Mouse (Mus musculus) CH12.LX (cell line): Measurements from ENCODE around the gene Nup160. TPM values are rescaled to one million over a fixed set of nuclear protein-coding genes. Genes with fewer than 3 reads are reported as not detected.

Experiments used
- DNase-seq: peaks from one replicate; pipeline ENCODE4 v3.0.0-alpha.2; 2013; ENCODE audit errors: extremely low read depth
- H3K27ac ChIP-seq: 2 replicates; pipeline ENCODE4 v1.5.1; 2012; ENCODE audit warnings: low read depth, mild to moderate bottlenecking, control low read depth, moderate library complexity; ENCODE audit not compliant: insufficient read depth
- H3K27me3 ChIP-seq: replicated peaks from 2 replicates; pipeline ENCODE3; 2012; ENCODE audit warnings: inconsistent platforms
- H3K36me3 ChIP-seq, 2 experiments: replicated peaks in 1 of 2; 2 replicates each; pipeline versions ENCODE3 to v1.6.1; 2012; ENCODE audit warnings: inconsistent platforms in 1 of 2, low read length in 1 of 2, mild to moderate bottlenecking in 1 of 2, mixed read lengths in 1 of 2, moderate library complexity in 1 of 2; ENCODE audit not compliant: control insufficient read depth in 1 of 2, insufficient read depth in 1 of 2
- H3K4me1 ChIP-seq, 2 experiments: 2 replicates each; pipeline ENCODE4 v1.6.1; 2012; ENCODE audit warnings: inconsistent platforms in 1 of 2, moderate library complexity in 1 of 2; ENCODE audit not compliant: insufficient read depth in 2 of 2, control insufficient read depth in 1 of 2
- H3K4me2 ChIP-seq: 2 replicates; pipeline ENCODE4 v1.6.1; 2012; ENCODE audit warnings: low read depth, mild to moderate bottlenecking, control low read depth; ENCODE audit not compliant: poor library complexity, insufficient read depth, severe bottlenecking
- H3K4me3 ChIP-seq, 3 experiments: fragments of 150-350 bp in 1 of 3; sonication (generic) in 1 of 3; replicated peaks in 1 of 3; 2 replicates each; pipeline versions ENCODE3 to v1.5.1; 2011 to 2012; ENCODE audit warnings: low read depth in 2 of 3, low read length in 2 of 3, mild to moderate bottlenecking in 2 of 3, moderate library complexity in 2 of 3, control low read depth in 1 of 3, improper control_type of control experiment in 1 of 3, inconsistent platforms in 1 of 3, mixed read lengths in 1 of 3; ENCODE audit not compliant: poor library complexity in 1 of 3
- H3K79me2 ChIP-seq: replicated peaks from 2 replicates; pipeline ENCODE4 v1.6.1; 2012; ENCODE audit warnings: mild to moderate bottlenecking, moderate library complexity; ENCODE audit not compliant: control insufficient read depth, poor library complexity, insufficient read depth, severe bottlenecking; ENCODE audit errors: extremely low read depth
- H3K9ac ChIP-seq: 2 replicates; pipeline ENCODE4 v1.6.1; 2012; ENCODE audit warnings: low read depth, mild to moderate bottlenecking, control low read depth, moderate library complexity; ENCODE audit not compliant: insufficient read depth
- H3K9me3 ChIP-seq: replicated peaks from 2 replicates; pipeline ENCODE3; 2012; ENCODE audit warnings: low read length, inconsistent platforms, mixed read lengths
- BHLHE40 ChIP-seq: IDR thresholded peaks from 2 replicates; pipeline ENCODE4 v1.6.1; 2011; ENCODE audit warnings: mild to moderate bottlenecking, low read depth, low read length, improper control_type of control experiment
- CHD1 ChIP-seq: IDR thresholded peaks from 2 replicates; pipeline ENCODE4 v1.6.1; 2012; ENCODE audit warnings: low read depth, low read length, improper control_type of control experiment, inconsistent platforms
- CHD2 ChIP-seq: IDR thresholded peaks from 2 replicates; pipeline ENCODE4 v1.6.1; 2011; ENCODE audit warnings: low read length, improper control_type of control experiment
- ELF1 ChIP-seq: IDR thresholded peaks from 2 replicates; pipeline ENCODE4 v1.6.1; 2014; ENCODE audit warnings: low read depth, mild to moderate bottlenecking, inconsistent platforms, low read length, improper control_type of control experiment
- EP300 ChIP-seq: IDR thresholded peaks from 2 replicates; pipeline ENCODE4 v1.6.1; 2011; ENCODE audit warnings: low read length, improper control_type of control experiment
- ETS1 ChIP-seq: conservative IDR thresholded peaks from 2 replicates; pipeline ENCODE4 v1.6.1; 2012; ENCODE audit warnings: low read depth, mild to moderate bottlenecking, inconsistent platforms, low read length, improper control_type of control experiment, moderate library complexity
- GABPA ChIP-seq: IDR thresholded peaks from 2 replicates; pipeline ENCODE4 v1.6.1; 2012; ENCODE audit warnings: low read depth, low read length, improper control_type of control experiment, inconsistent platforms; ENCODE audit not compliant: insufficient replicate concordance
- HCFC1 ChIP-seq: IDR thresholded peaks from 2 replicates; pipeline ENCODE4 v1.6.1; 2012; ENCODE audit warnings: low read depth, mild to moderate bottlenecking, inconsistent platforms, low read length, improper control_type of control experiment
- JUND ChIP-seq: conservative IDR thresholded peaks from 2 replicates; pipeline ENCODE4 v1.6.1; 2011; ENCODE audit warnings: low read depth, low read length, improper control_type of control experiment
- KAT2A ChIP-seq: IDR thresholded peaks from 2 replicates; pipeline ENCODE4 v1.6.1; 2012; ENCODE audit warnings: low read length, improper control_type of control experiment, inconsistent platforms; ENCODE audit not compliant: insufficient replicate concordance
- MAFK ChIP-seq: IDR thresholded peaks from 2 replicates; pipeline ENCODE4 v1.6.1; 2011; ENCODE audit warnings: low read length, improper control_type of control experiment; ENCODE audit not compliant: insufficient replicate concordance
- MAX ChIP-seq: IDR thresholded peaks from 2 replicates; pipeline ENCODE4 v1.6.1; 2011; ENCODE audit warnings: low read length, improper control_type of control experiment
- MAZ ChIP-seq: IDR thresholded peaks from 2 replicates; pipeline ENCODE4 v1.6.1; 2012; ENCODE audit warnings: low read depth, mild to moderate bottlenecking, inconsistent platforms, low read length, improper control_type of control experiment, moderate library complexity
- MEF2A ChIP-seq: IDR thresholded peaks from 2 replicates; pipeline ENCODE4 v1.6.1; 2014; ENCODE audit warnings: low read depth, mild to moderate bottlenecking, inconsistent platforms, low read length, improper control_type of control experiment, borderline replicate concordance
- NELFE ChIP-seq: IDR thresholded peaks from 2 replicates; pipeline ENCODE4 v1.6.1; 2011; ENCODE audit warnings: low read depth, low read length, improper control_type of control experiment
- NRF1 ChIP-seq: IDR thresholded peaks from 2 replicates; pipeline ENCODE4 v1.6.1; 2014; ENCODE audit warnings: low read depth, mild to moderate bottlenecking, inconsistent platforms, low read length, improper control_type of control experiment, moderate library complexity
- PAX5 ChIP-seq: IDR thresholded peaks from 2 replicates; pipeline ENCODE4 v1.6.1; 2012; ENCODE audit warnings: low read length, inconsistent platforms, mixed read lengths
- POLR2A ChIP-seq: IDR thresholded peaks from 2 replicates; pipeline ENCODE4 v1.6.1; 2011; ENCODE audit warnings: low read depth, mild to moderate bottlenecking, improper control_type of control experiment, low read length
- POLR2AphosphoS2 ChIP-seq: IDR thresholded peaks from 2 replicates; pipeline ENCODE4 v1.6.1; 2011; ENCODE audit warnings: low read depth, low read length, improper control_type of control experiment
- RCOR1 ChIP-seq: conservative IDR thresholded peaks from 2 replicates; pipeline ENCODE4 v1.6.1; 2012; ENCODE audit warnings: low read depth, mild to moderate bottlenecking, inconsistent platforms, low read length, improper control_type of control experiment
- TCF12 ChIP-seq: IDR thresholded peaks from 2 replicates; pipeline ENCODE4 v1.6.1; 2014; ENCODE audit warnings: low read depth, mild to moderate bottlenecking, inconsistent platforms, low read length, improper control_type of control experiment
- UBTF ChIP-seq: IDR thresholded peaks from 2 replicates; pipeline ENCODE4 v1.6.1; 2012; ENCODE audit warnings: low read depth, mild to moderate bottlenecking, inconsistent platforms, low read length, improper control_type of control experiment, moderate library complexity
- USF1 ChIP-seq: IDR thresholded peaks from 2 replicates; pipeline ENCODE4 v1.6.1; 2014; ENCODE audit warnings: low read depth, mild to moderate bottlenecking, inconsistent platforms, low read length, improper control_type of control experiment
- ZC3H11A ChIP-seq: IDR thresholded peaks from 2 replicates; pipeline ENCODE4 v1.6.1; 2012; ENCODE audit warnings: low read depth, mild to moderate bottlenecking, inconsistent platforms, low read length, improper control_type of control experiment
- ZMIZ1 ChIP-seq: IDR thresholded peaks from 2 replicates; pipeline ENCODE4 v1.6.1; 2012; ENCODE audit warnings: low read depth, mild to moderate bottlenecking, inconsistent platforms, low read length, improper control_type of control experiment
- ZNF384 ChIP-seq: IDR thresholded peaks from 2 replicates; pipeline ENCODE4 v1.6.1; 2012; ENCODE audit warnings: low read depth, low read length, improper control_type of control experiment, inconsistent platforms
- dilution Hi-C: fragments of 300-500 bp; cut with MboI; formaldehyde crosslinking; loops from 2 replicates; pipeline ENCODE4 v1.14.3; 2020; ENCODE audit warnings: low sequenced_read_pairs; ENCODE audit not compliant: extremely low pct_unique_long_range_greater_than_20kb, extremely low pct_ligation_motif_present
- in situ Hi-C: fragments of 300-500 bp; cut with MboI; formaldehyde crosslinking; loops from 3 replicates; pipeline ENCODE4 v1.14.3; 2019; ENCODE audit warnings: low sequenced_read_pairs, low pct_ligation_motif_present, low pct_unique_long_range_greater_than_20kb, mixed read lengths
- polyA plus RNA-seq: library from polyadenylated mRNA; unstranded; fragments of >175 nt; gene quantifications from 2 replicates; pipeline ENCODE4 v1.2.1, GENCODE M21; 2012; ENCODE audit warnings: low read depth; ENCODE audit not compliant: insufficient read length
- total RNA-seq, 2 experiments: library from RNA; depleted of rRNA; stranded (reverse); fragments of 300-350 nt in 1 of 2; fragments of >200 nt in 1 of 2; gene quantifications; 2 replicates each; pipeline ENCODE4 v1.2.3; 2012 to 2014

Nup160 gene
- total and polyA plus RNA-seq, 3 experiments: 32.7 to 71.8 (median 59.1) TPM

DNA sequence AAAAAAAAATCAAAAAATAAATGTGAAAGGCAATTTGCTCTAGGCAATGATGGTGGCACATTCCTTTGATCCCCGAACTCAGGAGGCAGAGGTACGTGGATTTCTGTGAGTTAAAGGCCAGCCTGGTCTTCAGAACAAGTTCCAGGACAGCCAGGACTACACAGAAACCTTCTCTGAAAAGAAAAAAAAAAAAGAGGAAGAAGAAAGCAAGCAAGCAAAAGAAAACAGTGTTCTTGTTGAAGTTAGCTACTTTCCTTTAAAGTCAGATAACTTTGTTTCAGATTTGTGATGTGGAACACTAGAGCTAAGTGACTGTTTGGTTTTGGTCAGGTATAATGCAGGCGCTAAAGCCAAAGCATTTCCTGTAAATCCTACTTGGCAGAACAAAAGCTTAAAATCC is 61.8 kb downstream of the Nup160 start:
- in situ Hi-C loops (no loop called here), dilution Hi-C loops (no loop called here)
- 0 out of 4 replicates have a peak, but pooled peaks cover 0 to 5% of the 10 kb centered on the region in 2 experiments for H3K4me1 ChIP-seq
- no peaks in the 10 kb centered on the region for H3K9me3 ChIP-seq
- no peak overlapping the region for H3K27ac ChIP-seq
- no peak overlapping the region for H3K4me2 ChIP-seq
- H3K79me2 ChIP-seq: no peaks in the 10 kb centered on the region
- DNase-seq: no peak
- H3K36me3 ChIP-seq: peaks cover 26 to 49% of the 10 kb centered on the region in 2 experiments
- H3K4me3 ChIP-seq: no peak overlapping the region
- H3K27me3 ChIP-seq: no peaks in the 10 kb centered on the region
- peak; percentile 60 for TF ChIP-seq ZNF384
- no peak for TF ChIP-seq PAX5
- no peak overlapping the region for H3K9ac ChIP-seq

DNA sequence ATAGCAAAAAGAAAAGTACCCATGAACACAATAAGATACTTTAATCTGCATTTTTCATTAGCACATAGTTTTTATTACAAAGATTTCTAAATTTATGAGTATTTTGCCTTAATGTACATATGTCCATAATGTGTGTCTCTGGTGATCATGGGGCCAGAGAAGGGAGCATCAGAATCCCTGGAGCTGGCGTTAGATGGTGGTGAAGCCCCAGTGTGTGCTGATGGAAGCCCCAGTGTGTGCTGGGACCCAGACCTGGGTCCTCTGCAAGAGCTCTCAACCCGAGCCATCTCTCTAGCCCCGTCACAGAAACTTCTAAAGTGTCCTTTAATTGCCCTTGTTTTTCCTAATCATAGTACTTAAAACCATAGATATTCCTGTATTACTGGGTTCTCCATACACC is 62.3 kb downstream of the Nup160 start:
- H3K27ac ChIP-seq: no peak overlapping the region
- no peak overlapping the region for H3K9ac ChIP-seq
- no peaks in the 10 kb centered on the region for H3K27me3 ChIP-seq
- DNase-seq: no peak
- in situ Hi-C loops: no loop called here
- no peaks in the 10 kb centered on the region for H3K9me3 ChIP-seq
- H3K4me3 ChIP-seq: no peak overlapping the region
- dilution Hi-C loops: no loop called here
- H3K4me1 ChIP-seq: 0 out of 4 replicates have a peak, but pooled peaks cover 0 to 5% of the 10 kb centered on the region in 2 experiments
- H3K36me3 ChIP-seq: peaks cover 26 to 44% of the 10 kb centered on the region in 2 experiments
- H3K4me2 ChIP-seq: no peak overlapping the region
- TF ChIP-seq UBTF (no peak), NRF1 (no peak), PAX5 (no peak), ETS1 (no peak), HCFC1 (no peak), BHLHE40 (no peak), ZMIZ1 (no peak), MAX (no peak), ELF1 (no peak), JUND (no peak), ZNF384 (no peak), ZC3H11A (no peak), CHD1 (no peak), POLR2A (no peak), CHD2 (no peak)
- H3K79me2 ChIP-seq: no peaks in the 10 kb centered on the region

DNA sequence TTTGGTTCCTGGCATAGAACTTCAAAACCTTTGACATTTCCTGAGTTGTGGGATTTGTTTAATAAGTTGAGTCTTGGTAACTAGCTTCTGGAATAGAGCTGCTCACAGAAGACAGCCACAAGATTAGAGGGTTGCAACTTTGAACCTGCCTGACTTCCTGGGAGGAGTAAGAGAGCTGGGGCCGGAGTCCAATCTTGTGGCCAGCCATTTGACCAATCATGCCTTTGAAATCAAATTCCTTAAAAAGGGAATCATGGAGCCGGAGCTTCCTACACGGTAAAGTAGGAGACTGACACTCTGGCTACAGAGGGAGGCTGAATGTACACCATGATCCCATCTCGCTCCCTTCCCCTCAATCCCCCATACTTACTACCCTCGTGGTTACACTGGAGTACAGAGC is 62.9 kb downstream of the Nup160 start:
- no peak overlapping the region for H3K4me3 ChIP-seq
- peaks cover 4% of the 10 kb centered on the region; the same call in 1 of the 2 replicates for H3K79me2 ChIP-seq
- DNase-seq: no peak
- H3K9ac ChIP-seq: no peak overlapping the region
- 0 out of 4 replicates have a peak, but pooled peaks cover 0 to 5% of the 10 kb centered on the region in 2 experiments for H3K4me1 ChIP-seq
- no peaks in the 10 kb centered on the region for H3K27me3 ChIP-seq
- peaks cover 20 to 38% of the 10 kb centered on the region in 2 experiments for H3K36me3 ChIP-seq
- no peaks in the 10 kb centered on the region for H3K9me3 ChIP-seq
- in situ Hi-C loops: no loop called here
- no peak overlapping the region for H3K27ac ChIP-seq
- dilution Hi-C loops: no loop called here
- no peak overlapping the region for H3K4me2 ChIP-seq
- TF ChIP-seq MAX: no peak
- TF ChIP-seq MAZ: no peak
- no peak for TF ChIP-seq NRF1
- no peak for TF ChIP-seq POLR2AphosphoS2
- no peak for TF ChIP-seq GABPA
- no peak for TF ChIP-seq KAT2A
- no peak for TF ChIP-seq RCOR1
- TF ChIP-seq MAFK: no peak
- no peak for TF ChIP-seq BHLHE40
- TF ChIP-seq CHD2: no peak
- TF ChIP-seq UBTF: no peak
- TF ChIP-seq EP300: no peak
- TF ChIP-seq HCFC1: no peak
- TF ChIP-seq USF1: no peak
- no peak for TF ChIP-seq NELFE
- no peak for TF ChIP-seq TCF12
- TF ChIP-seq MEF2A: no peak
- no peak for TF ChIP-seq POLR2A
